Mouse (Mus musculus) B cell, adult 62 days (primary cell): ENCODE data around the gene Rac3. TPM values are rescaled to one million over a fixed set of nuclear protein-coding genes. Genes with fewer than 3 reads are reported as not detected.

Experiments used
- total RNA-seq: library from RNA; stranded (reverse); gene quantifications from 4 replicates; pipeline ENCODE4 v1.2.4, GENCODE M21; 2023

Rac3 gene
- total RNA-seq, result 0.86 TPM in 1 of 4 replicates, not detected in the others

DNA sequence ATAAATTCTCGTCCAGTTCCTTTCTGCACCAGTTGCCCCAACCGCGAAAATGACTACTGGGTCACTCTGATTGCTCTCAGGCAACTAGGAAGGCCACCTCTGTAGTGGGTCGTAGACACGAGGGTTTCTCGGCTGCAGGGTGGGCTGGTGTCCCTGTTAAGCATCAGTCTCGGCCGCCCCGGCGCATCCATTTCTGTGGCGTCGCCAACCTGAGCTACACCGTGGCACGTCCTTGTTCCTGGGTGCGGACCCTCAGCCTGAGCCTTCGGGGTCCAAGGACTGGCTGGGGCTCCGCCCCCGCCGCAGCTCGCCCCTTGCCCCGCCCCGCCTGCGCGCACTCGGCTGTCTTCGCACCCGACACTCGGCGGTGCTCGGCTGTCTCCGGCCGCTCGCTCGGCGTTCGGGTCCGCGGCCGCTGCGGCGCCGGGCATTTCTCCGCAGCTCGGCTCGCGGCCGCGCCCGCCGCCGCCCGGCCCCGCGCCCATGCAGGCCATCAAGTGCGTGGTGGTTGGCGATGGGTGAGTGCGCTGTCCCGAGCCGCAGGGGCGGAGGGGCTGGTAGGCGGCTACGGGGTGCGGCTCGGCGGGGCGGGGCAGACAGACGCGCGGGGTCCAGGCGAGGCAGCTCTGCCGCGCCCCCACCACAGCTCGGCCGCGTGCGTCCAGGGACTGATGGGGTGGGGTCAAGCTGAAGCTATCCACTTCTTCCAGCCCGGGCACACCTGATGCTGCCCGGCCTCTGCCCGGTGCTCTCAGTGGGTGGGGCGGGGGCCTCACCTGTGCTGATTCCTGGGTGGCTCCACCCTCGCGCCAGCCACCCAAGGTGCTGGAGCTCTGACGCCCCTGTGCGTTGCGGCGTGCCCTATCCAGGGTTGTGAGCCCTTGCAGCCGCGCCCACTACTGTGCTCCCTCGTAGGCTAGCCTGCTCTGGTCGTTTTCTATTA is at the start of gene Rac3:
Gene Rac3 (plus strand): TSS at position 347 of the 943 bp plus-strand sequence.

GRCm38 (mm10) chr11:120672687-120673593 is 48.3 kb upstream of the Rac3 start, which contains the start of gene Aspscr1:
Gene Aspscr1 (plus strand): TSS chr11:120672973.

GRCm38 (mm10) chr11:120713580-120714518 is 7.4 kb upstream of the Rac3 start, which contains the start of the genes Cenpx and Lrrc45:
Gene Cenpx (minus strand): TSS chr11:120713738.
Gene Lrrc45 (plus strand): TSS chr11:120713925.

DNA sequence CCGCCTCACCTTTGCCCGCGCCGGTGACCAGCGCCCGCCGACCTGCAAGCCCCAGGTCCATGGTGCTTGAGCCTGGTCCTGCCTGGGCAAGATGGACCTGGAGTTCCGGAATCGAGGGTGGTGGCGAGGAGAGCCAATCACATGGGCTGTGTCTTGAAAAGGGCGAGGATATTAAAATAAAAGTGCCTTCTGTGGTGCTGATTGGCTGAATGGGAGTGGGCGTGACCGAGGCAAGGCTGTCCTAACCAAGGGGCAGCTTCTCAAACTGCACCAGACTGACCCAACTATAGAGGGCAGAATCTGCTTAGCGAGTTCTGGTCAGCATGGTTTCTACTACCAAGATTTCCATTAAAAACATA is 5.9 kb downstream of the Rac3 start, which contains the start of gene Dcxr:
Gene Dcxr (minus strand): TSS at position 113 of the 359 bp plus-strand sequence.

DNA sequence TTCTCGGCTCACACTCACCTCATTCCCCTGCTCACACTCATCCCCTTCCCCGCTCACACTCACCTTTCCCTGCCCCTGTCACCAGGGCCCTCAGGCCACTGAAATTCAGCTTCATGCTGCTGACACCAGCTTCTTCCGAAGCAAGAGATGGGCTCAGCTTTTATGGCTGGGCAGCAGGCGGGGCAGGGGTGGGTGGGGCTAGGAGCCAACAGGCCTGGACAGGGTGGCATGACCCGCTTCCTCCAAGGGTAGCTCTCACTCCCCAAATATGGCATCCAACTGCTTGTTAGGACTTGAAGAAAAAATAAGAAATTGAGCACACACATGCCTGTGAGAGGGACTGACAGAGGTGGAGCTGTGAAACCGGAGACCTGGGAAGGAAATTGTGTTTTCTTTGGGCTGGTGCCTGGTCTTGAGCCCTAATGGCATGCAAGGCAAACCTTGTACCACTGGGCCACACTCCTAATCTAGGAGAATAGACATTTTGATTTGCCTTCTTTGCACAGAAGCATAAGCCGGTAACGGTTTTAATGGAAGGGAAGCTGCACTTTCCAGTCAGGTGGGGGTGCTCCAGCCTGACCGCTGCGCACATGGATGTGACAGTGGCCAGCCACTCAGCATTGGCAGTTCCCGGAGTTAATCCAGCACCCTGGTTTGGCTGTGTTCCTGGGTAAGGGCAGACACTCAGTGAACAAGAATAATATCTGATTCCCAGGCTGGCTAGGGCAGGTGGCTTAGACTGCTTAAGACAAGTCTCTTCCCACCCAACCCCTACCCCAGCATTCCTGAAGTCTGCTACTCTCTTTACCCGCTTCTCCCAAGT is 10.8 kb downstream of the Rac3 start, which contains the start of gene Cbr2:
Gene Cbr2 (minus strand): TSS at position 257 of the 823 bp plus-strand sequence.

DNA sequence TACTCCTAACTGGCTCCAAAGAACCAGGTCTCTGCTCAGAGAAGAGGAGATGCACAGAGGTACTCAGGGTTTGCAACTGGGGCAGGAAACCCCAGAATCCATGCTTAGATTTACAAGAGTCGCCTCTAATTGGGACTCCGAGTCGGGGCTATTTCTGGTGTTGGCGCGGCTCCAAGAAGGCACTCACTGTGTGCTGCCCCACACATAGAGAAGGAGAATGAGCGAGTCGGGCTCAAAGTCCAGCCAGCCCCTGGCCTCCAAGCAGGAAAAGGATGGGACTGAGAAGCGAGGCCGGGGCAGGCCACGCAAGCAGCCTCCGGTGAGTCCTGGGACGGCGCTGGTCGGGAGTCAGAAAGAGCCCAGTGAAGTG is 41.4 kb downstream of the Rac3 start, which contains the start of gene Hmga1b:
Gene Hmga1b (plus strand): TSS at position 123 of the 370 bp plus-strand sequence.

Other genes starting within 250 kb of the Rac3 start
- 31.5 to 40.7 TPM (median 34.0 TPM) in 4 replicates for gene Mrpl12, start 236.9 kb upstream of the Rac3 start, total RNA-seq
- gene Slc25a10, start 229.6 kb upstream of the Rac3 start, total RNA-seq, result 12.3 to 14.2 TPM (median 13.2 TPM) in 4 replicates
- not detected in 4 replicates for gene Gcgr, start 190.8 kb upstream of the Rac3 start, total RNA-seq
- 38.2 to 45.1 TPM (median 40.3 TPM) in 4 replicates for gene Mcrip1, start 171.7 kb upstream of the Rac3 start, total RNA-seq
- not detected in 4 replicates for gene Ppp1r27, start 170.3 kb upstream of the Rac3 start, total RNA-seq
- 147 to 174 TPM (median 161 TPM) in 4 replicates for gene P4hb, start 148.2 kb upstream of the Rac3 start, total RNA-seq
- gene Arhgdia, start 139.8 kb upstream of the Rac3 start, total RNA-seq, result 511 to 532 TPM (median 521 TPM) in 4 replicates
- 140 to 161 TPM (median 155 TPM) in 4 replicates for gene Alyref, start 123.1 kb upstream of the Rac3 start, total RNA-seq
- 39.9 to 45.2 TPM (median 44.4 TPM) in 4 replicates for gene Anapc11, start 123.0 kb upstream of the Rac3 start, total RNA-seq
- gene Npb, start 113.0 kb upstream of the Rac3 start, total RNA-seq, result not detected in 4 replicates
- gene Pcyt2, start 103.5 kb upstream of the Rac3 start, total RNA-seq, result 101 to 110 TPM (median 102 TPM) in 4 replicates
- 95.8 to 118 TPM (median 106 TPM) in 4 replicates for gene Sirt7, start 96.2 kb upstream of the Rac3 start, total RNA-seq
- 66.1 to 75.4 TPM (median 73.7 TPM) in 4 replicates for gene Mafg, start 87.9 kb upstream of the Rac3 start, total RNA-seq
- gene Pycr1, start 77.7 kb upstream of the Rac3 start, total RNA-seq, result 0.81 to 4.3 TPM (median 1.4 TPM) in 4 replicates
- 1.5 to 2.0 TPM in 2 of 4 replicates, not detected in the others for gene Myadml2, start 73.3 kb upstream of the Rac3 start, total RNA-seq
- gene Notum, start 60.3 kb upstream of the Rac3 start, total RNA-seq, result not detected in 4 replicates
- 95.9 to 114 TPM (median 110 TPM) in 4 replicates for gene Aspscr1, start 48.5 kb upstream of the Rac3 start, total RNA-seq
- gene Cenpx, start 7.7 kb upstream of the Rac3 start, total RNA-seq, result 26.6 to 39.0 TPM (median 29.3 TPM) in 4 replicates
- 36.7 to 47.4 TPM (median 37.6 TPM) in 4 replicates for gene Lrrc45, start 7.5 kb upstream of the Rac3 start, total RNA-seq
- 13.4 to 18.0 TPM (median 16.8 TPM) in 4 replicates for gene Dcxr, start 5.8 kb downstream of the Rac3 start, total RNA-seq
- gene Cbr2, start 10.6 kb downstream of the Rac3 start, total RNA-seq, result not detected in 4 replicates
- gene Hmga1b, start 41.3 kb downstream of the Rac3 start, total RNA-seq, result 33.4 to 46.4 TPM (median 42.5 TPM) in 4 replicates
- gene Rfng, start 62.7 kb downstream of the Rac3 start, total RNA-seq, result 12.1 to 16.6 TPM (median 12.6 TPM) in 4 replicates
- 70.3 to 87.1 TPM (median 75.6 TPM) in 4 replicates for gene Gps1, start 62.8 kb downstream of the Rac3 start, total RNA-seq
- 49.8 to 57.3 TPM (median 53.2 TPM) in 4 replicates for gene Dus1l, start 74.9 kb downstream of the Rac3 start, total RNA-seq
- gene Fasn, start 103.1 kb downstream of the Rac3 start, total RNA-seq, result 117 to 130 TPM (median 124 TPM) in 4 replicates
- gene Ccdc57, start 211.4 kb downstream of the Rac3 start, total RNA-seq, result 0.54 to 1.0 TPM (median 0.88 TPM) in 4 replicates
- gene Slc16a3, start 227.0 kb downstream of the Rac3 start, total RNA-seq, result 0.95 to 1.4 TPM (median 1.3 TPM) in 4 replicates